Mouse (Mus musculus) heart, postnatal 10 days (tissue): ENCODE data around the gene Abcf1. TPM values are rescaled to one million over a fixed set of nuclear protein-coding genes. Genes with fewer than 3 reads are reported as not detected.
"Not testable (repeated sequence)": the region's sequence is repeated elsewhere in the genome, so short reads cannot be mapped to it uniquely, and the experiment has no call there.

Experiments used
- DNase-seq, 2 experiments: peaks; one replicate each; pipeline ENCODE4 v3.0.0; 2021
- intact Hi-C: fragments of 180-260 bp; cut with DNase I; formaldehyde crosslinking; loops from one replicate; pipeline ENCODE4 v1.15.1; 2025
- total RNA-seq, 2 experiments: library from RNA; stranded (reverse); gene quantifications; 2 replicates each; pipeline ENCODE4 v1.2.3; 2021

Gene Abcf1
- total RNA-seq, 2 experiments from 2014 or later, result 64.0 to 67.4 TPM

DNA sequence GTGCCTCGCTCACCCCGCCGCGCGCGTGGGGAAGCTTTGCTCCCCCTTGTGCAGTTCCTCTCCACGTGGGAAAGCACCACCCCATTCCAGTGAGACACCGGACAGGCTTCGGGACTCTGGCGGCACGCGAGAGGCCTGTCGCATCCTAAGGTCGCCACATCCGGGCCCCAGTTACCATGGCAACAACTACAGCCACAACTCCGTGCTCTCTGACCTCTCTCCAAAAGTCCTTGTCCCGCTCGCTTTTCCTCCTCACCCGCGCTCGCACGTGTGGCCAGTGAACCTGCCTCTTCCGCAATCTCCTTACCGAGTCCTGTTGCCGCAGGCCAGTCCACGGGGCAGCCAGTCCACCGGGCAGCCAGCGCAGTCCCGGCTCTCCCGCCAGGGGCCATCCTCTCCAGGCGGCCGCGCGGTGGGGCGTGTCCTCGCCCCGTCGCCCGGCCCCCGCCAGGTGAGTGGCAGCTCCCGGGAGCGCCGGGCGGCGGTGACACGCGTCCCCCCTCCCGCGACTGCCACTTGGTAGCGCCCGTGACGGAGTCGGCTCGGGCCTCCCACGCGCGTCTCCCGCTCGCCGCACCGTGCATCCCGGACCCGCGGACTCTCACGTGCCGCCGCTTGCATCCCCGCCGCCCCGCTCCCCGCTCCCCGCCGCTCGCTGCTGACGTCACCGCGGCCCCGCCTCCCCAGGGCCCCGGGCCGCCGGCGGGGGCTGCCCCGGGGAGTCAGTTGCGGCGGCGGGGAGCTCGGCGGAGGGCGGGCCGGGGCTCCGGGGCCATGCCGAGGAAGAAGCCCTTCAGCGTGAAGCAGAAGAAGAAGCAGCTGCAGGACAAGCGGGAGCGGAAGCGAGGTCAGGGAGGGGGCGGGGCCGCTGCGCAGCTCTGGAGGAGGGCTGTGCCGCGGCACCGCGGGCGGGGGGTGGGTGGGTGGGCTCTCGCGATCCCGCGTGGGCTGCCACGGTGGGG lies 10.1 kb upstream of the Abcf1 start, which contains the start of the genes Gnl1 and Prr3:
Gnl1 (plus strand) TSS at position 451 of the 962 bp plus-strand sequence.
Prr3 (minus strand) TSS at position 836 of the 962 bp plus-strand sequence.
- DNase-seq, result peak; percentile 95 to 96
- intact Hi-C loops, result no loop called here

DNA sequence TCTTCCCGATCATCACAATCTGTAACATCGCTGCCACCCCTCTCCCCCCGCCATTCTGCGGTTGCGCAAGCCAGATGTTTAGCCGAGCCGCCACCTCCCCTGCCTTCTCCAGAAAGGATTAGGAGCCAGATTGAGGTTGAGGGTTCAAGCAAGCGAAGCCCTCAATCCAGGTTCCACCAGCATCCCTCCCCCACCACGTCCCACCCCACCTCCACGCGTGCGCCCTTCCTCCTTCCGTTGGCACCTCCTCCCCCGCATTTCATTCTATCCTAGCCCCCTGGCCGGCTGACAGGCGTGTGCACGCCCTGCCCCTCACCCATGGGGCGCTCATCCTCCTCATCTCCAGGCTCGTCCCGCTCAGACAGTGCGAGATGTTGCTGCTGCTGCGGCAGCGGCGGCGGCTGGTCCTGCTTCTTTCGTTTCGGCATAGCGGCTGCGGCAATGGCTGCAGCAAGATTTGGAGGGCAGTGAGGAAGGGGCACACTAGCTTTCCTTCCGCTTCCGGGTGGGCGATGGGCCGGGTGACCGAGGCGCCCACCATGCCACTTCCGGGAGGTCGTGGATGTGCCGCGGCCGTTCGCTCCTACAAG lies 9.3 kb upstream of the Abcf1 start:
- no peak for DNase-seq
- intact Hi-C loops, result no loop called here

- DNase-seq, result no peak
- intact Hi-C loops, result no loop called here
These were observed 2.6 kb upstream of the Abcf1 start for GRCm38 (mm10) chr17:35972131-35972530.

GRCm38 (mm10) chr17:35967621-35968020 lies 1.9 kb downstream of the Abcf1 start:
- intact Hi-C loops, result no loop called here
- no peak for DNase-seq

DNA sequence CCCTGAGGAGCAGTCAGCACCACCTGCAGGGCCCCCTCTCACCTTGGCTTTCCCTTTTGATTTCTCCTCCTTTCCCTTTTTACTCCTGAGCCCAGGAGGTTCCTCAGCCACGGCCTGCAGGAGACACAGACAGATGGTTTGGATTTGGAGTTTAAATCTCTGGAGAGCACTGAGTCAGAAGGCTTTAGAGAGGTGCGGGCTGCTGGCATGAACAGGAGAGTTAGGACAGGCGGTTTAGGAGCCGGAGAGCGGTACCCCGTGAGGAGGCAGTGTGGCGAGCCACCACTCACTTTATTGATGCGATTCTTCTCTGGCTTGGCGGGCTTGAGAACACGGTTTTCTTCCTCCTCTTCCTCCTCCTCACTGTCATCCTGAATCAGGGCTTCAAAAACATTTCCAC lies 6.3 kb downstream of the Abcf1 start:
- intact Hi-C loops, result no loop called here

GRCm38 (mm10) chr17:35958533-35959223 lies 10.9 kb downstream of the Abcf1 start:
- no peak for DNase-seq
- intact Hi-C loops, result no loop called here

More for the DNA sequence above, 6.3 kb downstream of the Abcf1 start:
- no peak for DNase-seq

DNA sequence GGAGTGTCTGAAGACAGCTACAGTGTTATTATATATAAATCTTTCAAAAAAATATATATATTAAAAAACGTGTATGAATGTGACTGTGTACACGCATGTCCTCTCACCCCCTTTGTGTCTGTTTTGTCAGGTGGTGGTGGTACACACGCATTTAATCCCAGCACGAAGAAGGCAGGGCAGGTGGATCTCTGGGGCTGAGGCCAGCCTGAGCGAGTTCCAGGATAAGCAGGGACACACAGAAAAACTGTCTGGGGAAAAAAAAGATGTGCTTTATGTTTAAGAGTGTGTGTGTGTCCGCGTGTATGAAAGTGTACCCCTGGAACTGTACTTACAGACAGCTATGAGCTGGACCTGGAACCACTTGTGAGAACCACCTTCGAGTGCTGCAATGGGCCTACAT lies 14.9 kb downstream of the Abcf1 start:
- DNase-seq, result no peak
- intact Hi-C loops, result no loop called here

- intact Hi-C loops, DNase-seq: not testable (repeated sequence)
These were observed 17.0 kb downstream of the Abcf1 start for GRCm38 (mm10) chr17:35952559-35952958.

DNA sequence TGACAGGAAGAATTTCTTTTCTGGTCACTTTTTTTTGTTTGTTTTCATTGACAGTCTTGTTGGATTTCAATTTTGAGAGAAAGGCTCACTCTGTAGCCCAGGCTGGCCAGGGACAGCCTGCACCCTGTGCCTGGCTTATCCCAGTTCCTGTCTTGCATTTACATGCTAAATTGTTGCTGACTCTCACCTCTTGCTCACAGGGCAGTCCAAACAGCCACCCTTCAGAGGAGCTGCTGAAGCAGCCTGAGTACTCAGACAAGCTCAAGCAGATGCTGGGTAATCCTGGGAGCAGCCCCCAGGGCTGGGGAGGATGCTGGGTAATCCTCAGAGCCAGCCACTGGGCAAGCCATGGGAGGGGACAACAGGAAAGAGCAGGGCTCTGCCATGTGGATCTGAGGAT lies 18.6 kb downstream of the Abcf1 start:
- intact Hi-C loops, result not testable (repeated sequence)

DNA sequence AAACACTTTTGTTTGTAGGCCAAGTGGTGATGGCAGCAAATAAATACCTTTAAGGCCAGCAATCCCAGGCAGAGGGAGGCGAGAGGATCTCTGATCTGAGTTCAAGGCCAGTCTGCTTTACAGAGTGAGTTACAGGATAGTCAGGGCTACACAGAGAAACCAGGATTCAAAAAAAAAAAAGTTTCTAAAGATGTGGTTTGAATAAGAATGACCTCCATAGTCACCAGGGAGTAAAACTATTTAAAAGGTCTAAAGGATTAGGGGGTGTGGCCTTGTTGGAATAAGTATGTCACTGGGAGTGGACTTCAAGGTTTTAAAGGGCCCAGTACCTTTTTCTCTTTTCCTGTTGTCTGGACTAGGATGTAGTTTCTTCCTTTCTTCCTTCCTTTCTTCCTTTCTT lies 29.6 kb downstream of the Abcf1 start:
- intact Hi-C loops, result loop anchor here (5.0 kb wide), 2 partner anchors 172 to 252 kb away; partner anchors contain the start of gene H2-T3
- no peak for DNase-seq

More for the DNA sequence above, 18.6 kb downstream of the Abcf1 start:
- not testable (repeated sequence) for DNase-seq

- DNase-seq, result no peak
- intact Hi-C loops, result loop anchor here (5.0 kb wide), 2 partner anchors 173 to 253 kb away; partner anchors contain the start of gene H2-T3
These were observed 30.5 kb downstream of the Abcf1 start for GRCm38 (mm10) chr17:35939108-35939507.

GRCm38 (mm10) chr17:35937700-35938348 lies 31.7 kb downstream of the Abcf1 start:
- intact Hi-C loops, result loop anchor here (1.0 to 5.0 kb wide), 3 partner anchors 55 to 254 kb away; partner anchors contain the start of gene H2-T3
- DNase-seq, result peak; percentile 45 to 62

- not testable (repeated sequence) for DNase-seq
- intact Hi-C loops, result loop anchor here (5.0 kb wide), 2 partner anchors 177 to 257 kb away; partner anchors contain the start of gene H2-T3
These were observed 33.8 kb downstream of the Abcf1 start for GRCm38 (mm10) chr17:35935763-35936162.

- no peak for DNase-seq
- intact Hi-C loops, result no loop called here
These were observed 37.0 kb downstream of the Abcf1 start for GRCm38 (mm10) chr17:35932608-35933007.

- intact Hi-C loops, result no loop called here
- no peak for DNase-seq
These were observed 38.9 kb downstream of the Abcf1 start for GRCm38 (mm10) chr17:35930627-35931026.

- DNase-seq, result no peak
- intact Hi-C loops, result no loop called here
These were observed 40.0 kb downstream of the Abcf1 start for GRCm38 (mm10) chr17:35929534-35929933.

- intact Hi-C loops, result no loop called here
- DNase-seq, result no peak
These were observed 42.1 kb downstream of the Abcf1 start for GRCm38 (mm10) chr17:35927471-35927870.

DNA sequence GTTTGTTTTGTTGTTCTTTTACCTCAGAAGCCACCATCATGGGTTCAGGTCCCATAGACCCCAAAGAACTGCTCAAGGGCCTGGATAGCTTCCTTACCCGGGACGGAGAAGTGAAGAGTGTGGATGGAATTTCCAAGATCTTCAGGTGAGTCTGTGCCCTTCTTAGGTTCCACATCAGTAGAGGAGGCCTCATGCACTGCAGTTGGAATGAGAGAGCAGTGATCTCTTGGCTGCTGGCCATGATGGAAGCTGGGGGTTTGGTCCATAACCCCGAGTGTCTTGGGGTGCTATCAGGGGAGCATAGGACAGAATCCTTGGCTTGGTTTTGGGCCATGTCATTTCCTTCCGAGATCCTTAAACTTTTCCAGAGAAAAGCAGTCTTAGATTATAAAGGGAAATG lies 46.3 kb downstream of the Abcf1 start:
- intact Hi-C loops, result no loop called here

GRCm38 (mm10) chr17:35922566-35922965 lies 47.0 kb downstream of the Abcf1 start:
- intact Hi-C loops, result no loop called here
- no peak for DNase-seq

More for the DNA sequence above, 46.3 kb downstream of the Abcf1 start:
- no peak for DNase-seq

DNA sequence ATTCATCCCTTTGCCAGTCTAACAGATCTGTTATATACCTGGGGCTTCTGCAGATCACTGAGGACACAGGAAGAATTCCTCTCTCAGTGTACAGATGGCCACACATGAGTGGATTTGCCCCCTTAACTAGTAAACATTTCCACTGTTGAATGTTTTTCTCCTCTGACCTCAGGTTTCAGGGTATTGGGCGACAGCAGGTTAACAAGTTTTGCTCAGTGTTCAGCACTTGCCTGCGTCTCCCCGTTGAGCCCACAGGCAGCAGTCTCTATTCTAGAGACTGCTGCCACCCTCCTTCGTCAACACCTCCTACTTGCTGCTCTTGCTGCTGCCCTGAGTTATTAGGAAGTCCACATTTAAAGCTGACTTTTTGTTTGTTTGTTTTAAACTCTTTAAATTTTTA lies 47.9 kb downstream of the Abcf1 start:
- intact Hi-C loops, result no loop called here
- no peak for DNase-seq
